Mouse (Mus musculus) limb, embryonic 14.5 days (tissue): ENCODE data around the gene 4933411K16Rik. TPM values are rescaled to one million over a fixed set of nuclear protein-coding genes. Genes with fewer than 3 reads are reported as not detected.

Source experiments
- ATAC-seq: fragments of 200-750 bp; cut with Nextera tagmentation; 2 replicates; pipeline ENCODE4 v1.8.0; 2017; ENCODE audit warnings: low read depth, moderate number of reproducible peaks, moderate TSS enrichment; ENCODE audit not compliant: low FRiP score
- DNase-seq: peaks from one replicate; pipeline ENCODE4 v3.0.0-alpha.2; 2015; ENCODE audit warnings: low spot score
- H3K27ac ChIP-seq: fragments of 300-500 bp; sonication (generic); replicated peaks from 2 replicates; pipeline ENCODE4 v1.5.1; 2014; ENCODE audit warnings: low read depth, mild to moderate bottlenecking, low read length, moderate library complexity, mixed read lengths
- H3K27me3 ChIP-seq: fragments of 300-500 bp; sonication (generic); 2 replicates; pipeline ENCODE4 v1.6.1; 2014; ENCODE audit warnings: low read length, mixed read lengths; ENCODE audit not compliant: control insufficient read depth, insufficient read depth
- H3K36me3 ChIP-seq: fragments of 300-500 bp; sonication (generic); 2 replicates; pipeline ENCODE4 v1.6.1; 2014; ENCODE audit warnings: mild to moderate bottlenecking, low read length, moderate library complexity, mixed read lengths; ENCODE audit not compliant: control insufficient read depth, insufficient read depth
- H3K4me1 ChIP-seq: fragments of 300-500 bp; sonication (generic); 2 replicates; pipeline ENCODE4 v1.6.1; 2014; ENCODE audit warnings: antibody characterized with exemption, low read length, mixed read lengths; ENCODE audit not compliant: control insufficient read depth, insufficient read depth
- H3K4me2 ChIP-seq: fragments of 300-500 bp; sonication (generic); replicated peaks from 2 replicates; pipeline ENCODE4 v1.6.1; 2014; ENCODE audit warnings: low read depth, mild to moderate bottlenecking, low read length, moderate library complexity; ENCODE audit not compliant: severe bottlenecking
- H3K4me3 ChIP-seq: fragments of 300-500 bp; sonication (generic); replicated peaks from 2 replicates; pipeline ENCODE4 v1.5.1; 2014; ENCODE audit warnings: low read length
- H3K9ac ChIP-seq: fragments of 300-500 bp; sonication (generic); 2 replicates; pipeline ENCODE4 v1.6.1; 2014; ENCODE audit warnings: mild to moderate bottlenecking, low read depth, low read length, moderate library complexity; ENCODE audit not compliant: severe bottlenecking
- H3K9me3 ChIP-seq: fragments of 300-500 bp; sonication (generic); 2 replicates; pipeline ENCODE4 v1.6.1; 2016; ENCODE audit warnings: low read length; ENCODE audit not compliant: control insufficient read depth
- POLR2A ChIP-seq: fragments of 200-500 bp; IDR thresholded peaks from 2 replicates; pipeline ENCODE4 v1.8.0; 2012; ENCODE audit warnings: inconsistent platforms, mild to moderate bottlenecking, moderate library complexity, borderline replicate concordance; ENCODE audit not compliant: insufficient read depth, insufficient read length; ENCODE audit errors: extremely low read depth
- WGBS: fragments of 180-500 bp; shearing (Covaris S2); extraction: QIAGEN DNeasy Blood & Tissue Kit; methylation state at CpG from one replicate; pipeline ENCODE4 v1.1.7; 2014; 5-methylcytosine and 5-hydroxymethylcytosine counted together
- polyA plus RNA-seq, 2 experiments: library from polyadenylated mRNA; depleted of rRNA in 1 of 2; stranded (reverse) in 1 of 2; unstranded in 1 of 2; fragments of >200 nt; fragmentation: Nextera tagmentation in 1 of 2; extraction: Ambion mirVana in 1 of 2; gene quantifications; 2 replicates each; pipeline versions ENCODE4 v1.2.1 to v1.2.3; 2012 to 2014

The 4933411K16Rik gene
- polyA plus RNA-seq (2012; rRNA removed) = 0.34 and 0.49 TPM in 2 replicates
- 0.33 TPM in 1 of 2 replicates, not detected in the other for polyA plus RNA-seq (2014; fragmentation: Nextera tagmentation; extraction: Ambion mirVana)

GRCm38 (mm10) chr19:42051948-42052347, at the start of gene 4933411K16Rik:
TSS of gene 4933411K16Rik (plus strand) at chr19:42052248.
- Histone ChIP-seq H3K4me2 (no peak within 1 kb of the TSS), H3K27ac (no peak within 1 kb of the TSS), H3K4me3 (no peak within 1 kb of the TSS), H3K9ac (no peak within 1 kb of the TSS), H3K9me3 (no peaks in the 10 kb centered on the region), H3K36me3 (no peaks in the 10 kb centered on the region), H3K27me3 (no peaks in the 10 kb centered on the region), H3K4me1 (no peaks in the 10 kb centered on the region)
- DNase-seq (no peak), ATAC-seq (no peak)
- 79% methylated on average over 4 of the region's 4 CpGs for WGBS
- no peak for TF ChIP-seq POLR2A

DNA sequence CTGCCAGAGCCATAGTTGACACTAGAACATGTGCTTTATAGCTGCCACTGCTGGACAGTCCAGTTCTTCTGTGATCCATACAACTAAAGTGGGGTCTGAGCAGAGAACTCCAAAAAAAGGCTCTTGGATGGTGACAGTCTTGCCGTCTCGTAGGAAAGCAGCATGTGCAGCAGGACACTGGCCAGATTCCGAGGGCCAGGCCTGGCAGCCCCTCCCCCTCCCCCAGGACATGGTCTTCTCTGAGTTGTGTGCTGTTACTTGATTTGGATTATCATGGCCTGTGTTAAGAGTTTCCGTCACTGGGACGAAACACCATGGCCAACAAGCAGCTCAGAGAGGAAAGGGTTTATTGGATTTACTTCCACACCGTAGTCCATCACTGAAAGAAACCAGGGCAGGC, 47.8 kb upstream of the 4933411K16Rik start:
- no peaks in the 10 kb centered on the region for H3K27me3 ChIP-seq
- H3K36me3 ChIP-seq = no peaks in the 10 kb centered on the region
- no peak overlapping the region for H3K4me2 ChIP-seq
- H3K4me1 ChIP-seq = peaks cover 50% of the 10 kb centered on the region
- H3K9ac ChIP-seq = no peak overlapping the region
- no peak for ATAC-seq
- no peak overlapping the region for H3K27ac ChIP-seq
- no peak for DNase-seq
- no peaks in the 10 kb centered on the region for H3K9me3 ChIP-seq
- TF ChIP-seq POLR2A = no peak
- H3K4me3 ChIP-seq = no peak overlapping the region
- 66% methylated on average over 6 of the region's 6 CpGs for WGBS

DNA sequence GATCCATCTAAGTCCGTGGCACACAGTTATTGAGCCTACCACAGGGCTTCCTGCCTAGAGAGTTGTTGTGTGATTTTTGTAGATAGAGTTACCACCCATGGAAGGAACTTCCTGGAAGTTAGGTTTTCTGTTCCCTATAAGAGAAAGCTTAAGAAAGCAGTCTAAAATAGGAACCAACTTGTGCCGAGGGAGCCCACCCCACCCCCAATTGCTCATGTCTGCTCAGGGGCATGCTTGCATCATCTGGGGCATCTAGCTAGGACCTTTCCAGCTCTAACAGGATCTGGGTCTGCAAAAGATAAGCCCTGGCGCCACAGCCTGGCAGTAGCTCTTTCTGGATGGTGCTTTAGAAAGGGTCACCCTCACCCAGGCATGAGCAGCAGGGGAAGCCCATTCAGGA, 46.4 kb upstream of the 4933411K16Rik start:
- Histone ChIP-seq H3K4me1 (peaks cover 43% of the 10 kb centered on the region), H3K4me3 (no peak overlapping the region), H3K27me3 (no peaks in the 10 kb centered on the region), H3K9me3 (no peaks in the 10 kb centered on the region), H3K4me2 (no peak overlapping the region), H3K36me3 (no peaks in the 10 kb centered on the region), H3K9ac (no peak overlapping the region), H3K27ac (no peak overlapping the region)
- WGBS = 83% methylated on average over 3 of the region's 3 CpGs
- DNase-seq (no peak), ATAC-seq (no peak)
- no peak for TF ChIP-seq POLR2A

- Histone ChIP-seq H3K9me3 (no peaks in the 10 kb centered on the region), H3K27ac (no peak overlapping the region), H3K9ac (no peak overlapping the region), H3K4me3 (no peak overlapping the region), H3K27me3 (no peaks in the 10 kb centered on the region), H3K36me3 (no peaks in the 10 kb centered on the region), H3K4me1 (peaks cover 35% of the 10 kb centered on the region), H3K4me2 (no peak overlapping the region)
- ATAC-seq = no peak
- no peak for TF ChIP-seq POLR2A
- 51% methylated on average over 8 of the region's 8 CpGs for WGBS
- no peak for DNase-seq
Observed at GRCm38 (mm10) chr19:42006568-42006967, 45.5 kb upstream of the 4933411K16Rik start.

DNA sequence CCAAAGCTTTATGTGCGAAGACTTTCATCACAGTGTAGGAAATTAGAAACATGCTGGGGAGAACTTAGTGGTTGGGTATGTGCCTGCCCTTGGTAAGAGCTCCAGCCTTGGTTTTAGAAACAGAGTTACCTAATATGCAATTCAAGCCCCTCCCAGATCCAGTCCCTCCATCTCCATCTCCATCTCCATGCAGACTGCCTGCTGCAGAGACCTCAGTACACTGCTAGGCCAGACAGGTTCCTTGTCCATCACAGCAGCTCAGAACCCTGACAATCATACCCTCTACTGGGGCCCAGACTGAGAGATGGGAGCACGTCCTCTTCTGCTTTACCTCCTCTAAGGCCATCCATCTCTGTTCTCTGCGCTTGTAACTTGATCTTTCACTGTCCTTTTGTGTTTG, 43.5 kb upstream of the 4933411K16Rik start:
- DNase-seq (no peak), ATAC-seq (no peak)
- H3K27me3 ChIP-seq = no peaks in the 10 kb centered on the region
- no peaks in the 10 kb centered on the region for H3K9me3 ChIP-seq
- H3K4me1 ChIP-seq = peaks cover 32% of the 10 kb centered on the region
- 0 out of 2 replicates have a peak, but pooled peaks cover 3% of the 10 kb centered on the region for H3K36me3 ChIP-seq
- no peak overlapping the region for H3K9ac ChIP-seq
- 47% methylated on average over 3 of the region's 3 CpGs for WGBS
- H3K27ac ChIP-seq = peak overlapping the region; percentile 9; the same call in 1 of the 2 replicates
- no peak overlapping the region for H3K4me3 ChIP-seq
- H3K4me2 ChIP-seq = no peak overlapping the region
- TF ChIP-seq POLR2A = no peak
